Mouse (Mus musculus): ENCODE data around the gene Rnaseh2c. TPM values are rescaled to one million over a fixed set of nuclear protein-coding genes. Genes with fewer than 3 reads are reported as not detected.

Gene Rnaseh2c
- total RNA-seq, 4 experiments from 2014 or later = 49.9 to 66.3 (median 64.9) TPM

Other genes with a start within 250 kb of the Rnaseh2c start
- 10 to 100 TPM; 15.7 to 21.5 (median 19.6) TPM for gene Eif1ad, start 235.1 kb upstream of the Rnaseh2c start, total RNA-seq (2022)
- 100 to 1,000 TPM; 110 to 123 (median 117) TPM for gene Banf1, start 234.7 kb upstream of the Rnaseh2c start, total RNA-seq (2022)
- gene Sart1, start 213.2 kb upstream of the Rnaseh2c start, total RNA-seq (2022) = 10 to 100 TPM; 53.9 to 61.4 (median 59.2) TPM
- gene Tsga10ip, start 199.3 kb upstream of the Rnaseh2c start, total RNA-seq (2022) = under 1 TPM; 0.25 to 0.75 (median 0.39) TPM
- gene Drap1, start 176.9 kb upstream of the Rnaseh2c start, total RNA-seq (2022) = 100 to 1,000 TPM; 337 to 351 (median 343) TPM
- 10 to 100 TPM; 34.1 to 40.6 (median 36.2) TPM for gene AI837181, start 176.7 kb upstream of the Rnaseh2c start, total RNA-seq (2022)
- under 1 TPM in 2 of 4 experiments, not detected in 2; 0.14 to 0.23 TPM for gene Fosl1, start 154.3 kb upstream of the Rnaseh2c start, total RNA-seq (2022)
- 10 to 100 TPM in 1 of 4 experiments, 1 to 10 TPM in 3; 8.3 to 10.4 (median 8.9) TPM for gene Ccdc85b, start 144.0 kb upstream of the Rnaseh2c start, total RNA-seq (2022)
- gene Fibp, start 141.3 kb upstream of the Rnaseh2c start, total RNA-seq (2022) = 10 to 100 TPM; 41.3 to 52.3 (median 49.2) TPM
- gene Ctsw, start 133.4 kb upstream of the Rnaseh2c start, total RNA-seq (2022) = under 1 TPM in 3 of 4 experiments, not detected in 1; 0.29 to 0.38 (median 0.37) TPM
- gene Efemp2, start 127.9 kb upstream of the Rnaseh2c start, total RNA-seq (2022) = 10 to 100 TPM in 2 of 4 experiments, 1 to 10 TPM in 2; 6.5 to 11.2 (median 9.5) TPM
- gene Mus81, start 113.5 kb upstream of the Rnaseh2c start, total RNA-seq (2022) = 10 to 100 TPM; 15.8 to 27.3 (median 21.9) TPM
- gene Cfl1, start 111.4 kb upstream of the Rnaseh2c start, total RNA-seq (2022) = 100 to 1,000 TPM; 142 to 201 (median 170) TPM
- 1 to 10 TPM in 1 of 4 experiments, under 1 TPM in 3; 0.52 to 1.4 (median 0.81) TPM for gene 1700020D05Rik, start 98.1 kb upstream of the Rnaseh2c start, total RNA-seq (2022)
- gene Snx32, start 91.3 kb upstream of the Rnaseh2c start, total RNA-seq (2022) = 1 to 10 TPM; 3.7 to 6.5 (median 6.0) TPM
- gene Ovol1, start 41.2 kb upstream of the Rnaseh2c start, total RNA-seq (2022) = not detected
- gene Ap5b1, start 33.8 kb upstream of the Rnaseh2c start, total RNA-seq (2022) = 1 to 10 TPM; 2.3 to 3.2 (median 2.7) TPM
- 10 to 100 TPM; 23.1 to 38.7 (median 29.3) TPM for gene Kat5, start 8.4 kb downstream of the Rnaseh2c start, total RNA-seq (2022)
- gene Rela, start 35.6 kb downstream of the Rnaseh2c start, total RNA-seq (2022) = 10 to 100 TPM; 26.7 to 31.2 (median 28.5) TPM
- gene Sipa1, start 61.8 kb downstream of the Rnaseh2c start, total RNA-seq (2022) = 10 to 100 TPM; 14.9 to 23.5 (median 17.8) TPM
- 10 to 100 TPM; 22.1 to 24.1 (median 23.2) TPM for gene Map3k11, start 86.9 kb downstream of the Rnaseh2c start, total RNA-seq (2022)
- 10 to 100 TPM; 18.0 to 21.9 (median 19.8) TPM for gene Pcnx3, start 87.0 kb downstream of the Rnaseh2c start, total RNA-seq (2022)
- not detected for gene Kcnk7, start 102.5 kb downstream of the Rnaseh2c start, total RNA-seq (2022)
- gene Ehbp1l1, start 124.4 kb downstream of the Rnaseh2c start, total RNA-seq (2022) = 100 to 1,000 TPM; 145 to 158 (median 149) TPM
- gene Fam89b, start 127.8 kb downstream of the Rnaseh2c start, total RNA-seq (2022) = 10 to 100 TPM; 22.8 to 26.9 (median 24.2) TPM
- 10 to 100 TPM; 28.2 to 33.1 (median 31.7) TPM for gene Ltbp3, start 139.0 kb downstream of the Rnaseh2c start, total RNA-seq (2022)
- 10 to 100 TPM; 63.3 to 70.6 (median 67.2) TPM for gene Scyl1, start 169.5 kb downstream of the Rnaseh2c start, total RNA-seq (2022)